Mouse (Mus musculus) heart, adult 11 months (tissue): Measurements from ENCODE around the gene Fbxl20.

ENCODE experiments used
- DNase-seq: peaks from one replicate; pipeline ENCODE4 v3.0.0; 2022

Fbxl20 gene

DNA sequence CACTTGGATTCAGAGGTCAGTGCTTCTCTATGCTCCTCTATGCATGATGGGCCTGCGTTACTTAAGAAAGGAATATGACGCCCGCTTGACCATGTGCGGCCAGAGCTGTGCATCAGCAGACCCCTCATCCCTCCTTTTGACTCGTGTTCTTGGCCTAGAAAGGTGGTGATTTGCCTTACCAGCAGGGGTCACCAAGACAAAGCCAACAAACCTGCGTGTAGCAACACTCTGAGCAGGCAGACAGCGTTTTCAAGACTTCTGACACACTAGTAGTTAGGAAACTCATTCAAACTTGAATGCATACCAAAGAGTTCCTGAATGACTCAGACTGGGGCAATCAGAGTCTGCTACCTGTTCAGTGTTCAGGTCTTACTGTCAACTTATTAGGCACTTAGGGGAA lies 63.6 kb downstream of the Fbxl20 start:
- DNase-seq: no peak

- DNase-seq: no peak
These were observed 64.1 kb downstream of the Fbxl20 start for GRCm38 (mm10) chr11:98086141-98086540.

GRCm38 (mm10) chr11:98082745-98083144 lies 67.5 kb downstream of the Fbxl20 start:
- peak; percentile 91 for DNase-seq

- no peak for DNase-seq
These were observed 69.8 kb downstream of the Fbxl20 start for GRCm38 (mm10) chr11:98080450-98080849.

DNA sequence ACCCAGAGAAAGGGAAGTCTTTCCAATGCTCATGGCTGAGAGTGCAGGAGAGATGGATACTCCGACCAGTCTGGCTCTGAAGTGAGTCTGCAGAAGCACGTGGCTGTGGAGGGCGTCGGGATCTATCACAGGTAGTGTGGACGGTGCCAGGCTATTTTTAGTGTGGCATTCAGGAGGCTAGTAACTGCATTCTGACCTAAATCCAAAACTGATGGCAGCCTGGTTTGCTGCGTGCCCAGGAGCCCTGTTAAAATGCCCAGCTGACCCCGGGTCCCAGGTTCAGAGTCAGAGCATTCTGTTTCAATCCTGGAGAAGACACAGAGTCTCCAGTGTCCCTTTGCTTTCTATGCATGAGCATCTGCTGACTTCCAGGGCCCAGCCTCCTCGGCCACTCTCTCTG lies 73.1 kb downstream of the Fbxl20 start:
- DNase-seq: peak; percentile 95

GRCm38 (mm10) chr11:98075195-98075808 lies 74.9 kb downstream of the Fbxl20 start:
- DNase-seq: peak; percentile 95

GRCm38 (mm10) chr11:98073442-98073841 lies 76.8 kb downstream of the Fbxl20 start:
- DNase-seq: no peak

DNA sequence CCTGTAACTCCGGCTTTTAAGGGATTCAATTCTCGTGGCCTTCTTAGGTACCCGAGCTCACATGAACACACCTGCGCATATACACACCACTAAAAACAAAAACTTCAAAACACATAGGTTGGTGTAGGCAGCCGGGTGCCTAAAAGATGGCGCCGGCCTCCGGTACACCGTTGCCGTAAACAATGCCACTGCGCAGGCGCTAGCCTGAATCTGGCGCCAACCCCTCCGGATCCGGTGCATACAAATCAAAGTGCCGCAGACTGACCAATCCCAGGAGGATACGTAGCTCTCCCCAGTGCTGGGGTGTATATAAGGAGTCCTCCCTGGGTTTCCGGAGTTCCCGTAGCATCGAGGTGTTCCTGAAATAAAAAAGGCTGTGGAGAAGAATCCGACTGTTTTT lies 82.9 kb downstream of the Fbxl20 start:
- DNase-seq: no peak

DNA sequence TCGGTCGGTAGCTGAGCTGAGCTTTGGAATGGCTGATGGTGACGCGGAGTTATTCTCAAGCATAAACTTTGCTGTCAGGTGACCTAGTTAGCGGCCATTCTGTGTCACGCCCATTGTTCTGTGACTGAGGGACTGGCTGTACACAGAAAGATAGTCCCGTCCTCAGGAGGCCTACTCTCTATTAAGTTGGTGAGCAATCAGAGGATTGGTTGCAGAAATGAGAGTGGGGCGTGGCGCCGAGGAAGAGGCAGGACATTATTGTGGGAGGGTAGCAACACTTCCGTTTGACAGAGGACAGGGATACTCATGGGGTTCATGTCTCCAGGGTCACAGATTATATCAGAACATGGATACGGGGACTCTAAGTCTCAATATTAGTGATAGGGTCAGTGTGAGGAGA lies 84.0 kb downstream of the Fbxl20 start:
- no peak for DNase-seq

DNA sequence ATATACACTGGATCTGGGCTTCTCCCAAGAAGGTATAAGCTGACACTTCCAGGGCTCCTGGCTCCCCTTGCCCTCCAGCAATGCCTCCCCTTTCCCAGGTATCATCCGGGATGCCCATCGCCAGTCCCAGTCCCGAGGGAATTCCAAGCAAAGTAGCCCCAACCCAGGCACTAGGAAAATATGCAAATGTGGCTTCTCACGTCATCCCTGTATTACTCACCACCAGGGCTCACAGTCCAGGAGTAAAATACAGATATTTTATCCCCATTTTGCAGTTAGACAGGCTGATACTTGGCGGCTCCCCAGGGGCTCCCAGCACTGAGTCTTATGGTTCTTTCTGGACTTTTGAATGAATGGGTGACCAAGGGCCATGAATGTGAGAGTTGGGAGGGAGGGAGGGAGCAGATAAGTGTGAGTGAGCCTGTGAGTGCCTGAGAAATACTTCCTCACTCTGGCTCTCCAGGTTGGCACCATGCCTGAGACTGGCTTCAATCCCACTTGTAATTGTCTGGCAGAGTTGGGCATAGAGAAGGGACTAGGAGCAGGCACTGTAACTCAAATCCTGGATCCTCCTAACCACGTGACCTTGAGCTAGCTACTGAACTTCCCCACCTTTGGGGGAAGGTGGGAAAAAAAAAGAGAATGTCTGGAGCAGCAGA lies 88.2 kb downstream of the Fbxl20 start:
- no peak for DNase-seq

- DNase-seq: no peak
These were observed 88.8 kb downstream of the Fbxl20 start for GRCm38 (mm10) chr11:98061441-98061840.

DNA sequence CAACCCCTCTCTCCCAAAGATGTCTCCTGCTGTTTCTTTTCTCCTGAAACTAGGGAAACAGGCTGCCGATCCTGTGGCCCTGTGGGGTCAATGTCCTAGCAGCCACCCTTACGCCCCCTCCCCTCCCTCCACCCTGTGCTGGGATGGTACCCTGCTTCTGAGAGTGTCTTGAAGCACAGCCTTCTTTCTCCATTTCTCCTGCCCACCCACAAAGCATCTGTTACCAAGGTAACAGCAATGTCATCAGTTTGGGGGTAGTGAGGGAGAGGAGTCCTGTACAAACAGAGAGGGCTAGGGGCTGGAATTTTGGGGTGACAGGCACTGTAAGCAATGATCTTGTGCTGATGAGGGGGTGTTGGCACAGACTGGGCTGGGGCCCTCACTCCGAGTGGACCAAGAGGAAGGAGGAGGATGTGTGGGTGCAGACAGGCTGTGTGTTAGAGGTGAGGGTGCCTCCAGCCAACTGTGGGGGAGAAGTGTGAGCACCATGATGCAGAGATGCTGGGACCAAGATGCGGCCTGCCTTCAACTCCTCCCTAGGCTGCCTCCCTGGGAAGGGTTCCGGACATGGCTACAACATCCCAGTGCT lies 90.0 kb downstream of the Fbxl20 start:
- no peak for DNase-seq

DNA sequence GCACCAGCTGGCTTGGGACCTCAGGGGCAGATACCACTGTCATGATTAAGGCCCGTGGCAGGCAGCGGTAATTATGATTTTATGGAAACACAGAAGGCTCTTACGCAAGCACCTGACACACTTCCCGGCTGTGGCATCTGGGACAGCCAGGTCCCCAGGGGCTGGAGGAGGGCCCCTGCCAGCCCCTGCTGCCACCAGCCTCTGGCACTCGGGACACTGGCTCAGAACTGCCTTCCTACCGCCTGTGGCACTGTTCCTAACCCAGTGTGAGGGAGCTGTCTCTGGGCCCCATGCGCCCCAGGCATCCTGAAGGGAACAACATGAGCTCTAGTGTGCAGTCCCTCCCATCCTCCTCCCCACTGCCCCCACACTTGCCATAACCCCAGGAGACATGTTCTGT lies 90.5 kb downstream of the Fbxl20 start:
- no peak for DNase-seq

DNA sequence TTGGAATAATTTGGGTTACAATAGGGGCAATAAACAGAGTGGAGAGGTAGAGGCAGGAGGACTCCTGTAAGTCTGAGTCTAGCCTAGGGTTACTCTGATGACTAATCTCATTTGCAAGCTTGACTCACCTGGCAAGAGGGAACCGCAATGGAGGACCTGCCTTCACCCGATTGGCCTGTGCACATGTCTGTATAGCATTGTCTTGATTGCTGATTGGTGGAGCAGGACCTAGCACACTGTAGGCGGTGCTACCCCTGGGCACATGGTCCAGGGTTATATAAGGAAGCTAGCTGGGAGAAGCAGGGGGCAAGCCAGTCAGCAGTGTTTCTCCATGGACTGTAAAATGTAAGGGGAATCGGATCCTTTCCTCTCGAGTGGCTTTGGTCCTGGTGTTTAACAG lies 92.2 kb downstream of the Fbxl20 start:
- DNase-seq: no peak

- no peak for DNase-seq
These were observed 92.7 kb downstream of the Fbxl20 start for GRCm38 (mm10) chr11:98057466-98057865.

DNA sequence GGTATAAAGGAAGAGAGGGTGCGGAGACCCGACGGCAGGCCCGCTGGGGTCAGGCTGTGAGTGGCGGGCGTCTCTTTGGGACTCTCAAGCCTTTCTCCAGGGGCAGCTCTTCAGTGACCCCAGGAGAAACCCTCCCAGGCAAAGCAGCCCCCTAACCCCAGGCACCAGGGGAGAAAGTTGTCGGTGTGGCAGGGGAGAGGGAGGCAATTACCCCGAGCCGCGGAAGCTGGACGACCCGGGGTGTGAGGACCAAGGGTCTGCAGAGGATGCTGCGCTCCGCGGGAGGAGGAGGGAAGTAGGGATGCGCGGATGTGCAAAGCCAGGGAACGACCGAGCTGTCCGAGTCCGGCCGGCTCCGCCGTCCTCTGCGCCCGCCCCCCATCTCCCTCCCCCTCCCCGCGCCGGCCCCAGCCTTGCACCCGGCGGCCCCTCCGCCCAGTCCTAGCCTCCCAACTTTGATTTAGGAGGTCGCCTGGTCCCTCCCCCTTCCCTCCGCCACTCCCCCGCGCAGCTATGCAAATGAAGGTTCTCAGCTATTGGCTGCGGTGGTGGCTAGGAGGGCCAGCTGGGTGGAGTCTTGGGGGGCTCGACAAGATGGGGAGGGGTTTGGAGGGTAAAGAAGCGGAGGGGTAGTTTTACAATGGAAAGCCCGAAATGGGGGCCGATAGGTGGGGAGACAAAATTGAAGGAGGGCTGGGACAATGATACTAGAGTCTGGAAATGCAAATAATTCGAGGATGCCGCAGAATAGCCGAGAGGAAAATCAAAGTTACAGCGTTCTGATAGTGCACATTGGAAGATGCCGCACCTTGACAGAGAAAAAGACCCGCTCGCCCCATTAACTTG lies 97.0 kb downstream of the Fbxl20 start, which contains the start of gene Stac2:
TSS of gene Stac2 (minus strand) at position 474 of the 846 bp plus-strand sequence.
- peak; percentile 98 for DNase-seq

GRCm38 (mm10) chr11:98052129-98052988 lies 97.8 kb downstream of the Fbxl20 start:
- DNase-seq: no peak

DNA sequence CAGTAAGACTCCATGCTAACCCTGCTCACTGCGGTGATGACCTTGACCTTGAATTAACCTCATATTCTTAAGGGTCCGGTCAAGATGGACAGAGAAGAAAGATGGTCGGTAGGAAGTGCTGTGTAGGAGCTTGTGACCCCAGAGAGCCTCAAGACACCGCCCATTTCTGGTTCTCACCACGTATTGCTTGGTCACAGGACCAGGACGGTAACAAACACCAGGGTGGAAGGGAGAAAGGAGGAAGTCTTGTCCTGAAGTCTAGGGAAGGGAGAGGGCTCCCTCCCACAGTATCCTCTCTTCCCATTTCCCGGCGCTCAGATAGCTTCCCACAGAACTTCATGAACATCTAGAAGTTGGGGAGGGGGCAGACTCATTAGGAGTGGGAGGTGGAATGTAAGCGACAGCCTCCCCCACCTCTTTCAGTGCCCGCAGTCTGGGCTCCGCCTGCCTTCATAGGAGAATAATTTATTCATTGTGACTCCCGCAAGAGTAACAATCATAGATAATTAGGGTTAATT lies 98.5 kb downstream of the Fbxl20 start:
- no peak for DNase-seq

DNA sequence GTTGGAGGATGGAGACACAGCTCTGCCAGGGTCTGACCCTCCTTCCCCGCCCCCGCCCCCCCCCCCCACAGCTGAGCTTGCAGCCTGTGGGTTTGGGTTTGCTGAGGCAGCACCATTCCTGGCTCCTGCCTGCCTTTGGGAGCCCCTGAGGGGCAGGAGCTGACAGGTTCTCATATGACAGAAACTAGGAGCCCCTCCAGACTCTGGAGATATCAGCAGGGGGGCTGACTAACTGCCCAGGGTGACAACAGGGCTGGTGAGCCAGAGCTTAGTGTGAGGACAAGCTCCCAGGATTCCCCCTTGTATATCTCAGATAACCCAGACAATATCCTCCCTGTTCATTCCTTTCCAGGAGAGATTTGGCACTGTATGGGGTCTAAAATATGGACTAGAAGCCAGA lies 99.3 kb downstream of the Fbxl20 start:
- DNase-seq: no peak

DNA sequence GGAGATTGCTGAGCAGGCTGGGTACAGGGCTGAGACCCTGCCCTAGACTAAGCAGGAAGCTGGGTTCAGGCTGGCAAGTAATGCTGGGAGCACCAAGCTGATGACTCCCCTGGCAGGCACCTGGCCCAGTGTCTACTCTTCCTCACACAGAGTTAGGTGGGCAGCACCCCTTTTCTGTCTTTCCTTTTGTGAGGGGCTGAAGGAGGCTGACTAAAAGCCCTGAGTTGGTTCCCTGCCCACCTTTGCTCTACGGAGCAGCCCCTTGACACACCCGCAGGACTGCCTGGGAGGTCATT lies 99.7 kb downstream of the Fbxl20 start:
- no peak for DNase-seq

GRCm38 (mm10) chr11:98049672-98050519 lies 100.3 kb downstream of the Fbxl20 start:
- DNase-seq: no peak

- no peak for DNase-seq
These were observed 102.5 kb downstream of the Fbxl20 start for GRCm38 (mm10) chr11:98047745-98048144.
